Mouse (Mus musculus): ENCODE measurements around the gene Mycbp.
"Not testable (repeated sequence)": the region's sequence is repeated elsewhere in the genome, so short reads cannot be mapped to it uniquely, and the experiment has no call there.

DNA sequence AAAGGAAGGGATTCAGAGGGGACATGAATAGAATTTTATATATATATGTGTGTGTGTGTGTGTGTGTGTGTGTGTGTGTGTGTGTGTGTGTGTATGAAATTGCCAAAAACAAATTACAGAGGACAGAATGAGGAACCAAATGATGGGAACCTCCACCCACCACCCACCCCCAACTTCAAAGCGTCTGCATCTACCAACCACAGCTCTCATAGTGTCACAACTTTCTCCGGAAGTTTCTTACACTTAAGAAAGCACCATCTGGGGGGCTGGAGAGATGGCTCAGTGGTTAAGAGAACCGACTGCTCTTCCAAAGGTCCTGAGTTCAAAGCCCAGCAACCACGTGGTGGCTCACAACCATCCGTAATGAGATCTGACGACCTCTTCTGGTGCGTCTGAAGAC lies 36.2 kb downstream of the Mycbp start:
- not testable (repeated sequence) for TF ChIP-seq POLR2A (IDR thresholded peaks at IDR 0.05; ENCODE audit: extremely low read depth, insufficient read depth, low read length); CTCF (IDR thresholded peaks at IDR 0.05; ENCODE audit: low read depth, low read length)
